Mouse (Mus musculus) layer of hippocampus, postnatal 14 days (tissue): ENCODE data around the gene Cnot11. TPM values are rescaled to one million over a fixed set of nuclear protein-coding genes. Genes with fewer than 3 reads are reported as not detected.
"Not testable (repeated sequence)": the region's sequence is repeated elsewhere in the genome, so short reads cannot be mapped to it uniquely, and the experiment has no call there.

Source experiments
- DNase-seq, 2 experiments: peaks; one replicate each; pipeline ENCODE4 v3.0.0; 2021 to 2022; ENCODE audit warnings: low spot score in 2 of 2, mixed read lengths in 1 of 2
- total RNA-seq, 2 experiments: library from RNA; stranded (reverse); gene quantifications; 2 replicates each; pipeline ENCODE4 v1.2.3; 2021

Gene Cnot11
- total RNA-seq, 2 experiments from 2014 or later, result 22.1 to 24.9 TPM

- DNase-seq, result no peak
Observed at GRCm38 (mm10) chr1:39578446-39578845, 43.7 kb downstream of the Cnot11 start.

DNA sequence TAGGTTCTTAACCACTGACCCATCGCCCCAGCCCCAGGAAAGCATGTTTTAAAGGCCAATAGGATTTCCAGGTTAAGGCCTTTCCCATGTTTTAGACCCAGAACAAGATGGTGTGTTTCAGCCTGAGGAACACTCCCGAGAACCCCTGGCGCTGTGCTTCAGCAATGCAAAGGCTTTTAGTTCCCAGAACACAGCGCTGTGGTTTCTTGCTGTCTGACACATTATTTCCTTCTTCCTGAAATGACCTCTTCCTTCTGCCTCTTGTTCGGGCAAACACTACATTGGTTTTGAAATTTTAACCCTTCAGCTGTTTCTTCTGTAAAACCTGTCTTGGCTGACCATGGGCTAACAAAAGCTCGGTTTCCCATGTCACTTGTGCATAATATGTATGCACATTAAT lies 44.3 kb downstream of the Cnot11 start:
- no peak for DNase-seq

DNA sequence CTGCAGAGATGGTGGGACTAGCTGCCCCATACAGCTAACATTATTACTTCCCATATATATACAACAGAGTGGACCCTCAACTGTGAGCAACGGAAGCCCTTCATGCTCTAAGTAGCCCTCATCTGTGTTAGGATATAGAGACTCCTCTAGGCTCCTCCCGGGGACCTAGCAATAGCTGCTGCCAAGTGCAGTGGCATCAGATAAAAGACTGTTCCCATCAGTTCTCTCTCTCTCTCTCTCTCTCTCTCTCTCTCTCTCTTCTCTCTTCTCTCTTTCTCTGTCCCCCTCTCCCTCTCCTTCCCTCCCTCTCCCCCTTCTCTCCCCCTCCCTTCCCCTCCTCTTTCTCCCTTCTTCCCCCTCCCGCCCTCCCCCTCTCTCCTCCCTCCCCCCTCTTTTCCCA lies 46.4 kb downstream of the Cnot11 start:
- no peak for DNase-seq

- DNase-seq, result no peak
Observed at GRCm38 (mm10) chr1:39583173-39583572, 48.4 kb downstream of the Cnot11 start.

DNA sequence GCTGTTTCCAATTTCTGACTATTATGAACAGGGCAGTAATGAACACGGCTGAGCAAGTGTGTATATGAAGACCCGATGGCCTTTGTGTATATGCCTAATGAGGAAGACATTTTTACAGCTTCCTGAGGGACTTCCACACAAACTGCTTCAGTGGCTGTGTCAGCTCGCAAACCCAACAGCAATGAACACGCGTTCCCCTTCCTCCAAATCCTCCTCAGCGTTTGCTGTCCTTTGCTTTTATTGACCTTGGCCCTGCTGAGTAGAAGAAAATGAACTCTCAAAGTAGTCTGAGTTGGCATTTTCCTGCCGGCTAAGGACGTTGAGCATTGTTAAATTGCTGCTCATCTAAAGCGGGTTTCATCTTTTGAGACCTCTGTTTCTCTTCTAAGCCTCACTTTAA lies 50.6 kb downstream of the Cnot11 start:
- DNase-seq, result no peak

GRCm38 (mm10) chr1:39590193-39590592 lies 55.4 kb downstream of the Cnot11 start:
- DNase-seq, result no peak

DNA sequence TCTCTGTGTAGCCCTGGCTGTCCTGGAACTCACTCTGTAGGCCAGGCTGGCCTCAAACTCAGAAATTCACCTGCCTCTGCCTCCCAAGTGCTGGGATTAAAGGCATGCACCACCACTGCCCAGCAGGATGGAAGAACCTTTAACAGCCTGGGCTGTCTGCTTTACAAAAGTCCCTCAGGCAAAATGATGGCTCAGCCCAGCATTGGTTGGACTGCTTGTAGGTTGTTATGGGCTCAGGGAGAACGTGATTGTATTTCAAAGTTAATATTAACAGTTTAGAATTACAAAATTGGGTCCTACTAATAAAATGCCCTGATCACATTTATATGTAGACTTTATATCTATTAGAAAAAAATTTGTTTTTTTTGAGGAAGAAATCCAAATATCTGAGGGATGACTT lies 56.8 kb downstream of the Cnot11 start:
- DNase-seq, result not testable (repeated sequence)

DNA sequence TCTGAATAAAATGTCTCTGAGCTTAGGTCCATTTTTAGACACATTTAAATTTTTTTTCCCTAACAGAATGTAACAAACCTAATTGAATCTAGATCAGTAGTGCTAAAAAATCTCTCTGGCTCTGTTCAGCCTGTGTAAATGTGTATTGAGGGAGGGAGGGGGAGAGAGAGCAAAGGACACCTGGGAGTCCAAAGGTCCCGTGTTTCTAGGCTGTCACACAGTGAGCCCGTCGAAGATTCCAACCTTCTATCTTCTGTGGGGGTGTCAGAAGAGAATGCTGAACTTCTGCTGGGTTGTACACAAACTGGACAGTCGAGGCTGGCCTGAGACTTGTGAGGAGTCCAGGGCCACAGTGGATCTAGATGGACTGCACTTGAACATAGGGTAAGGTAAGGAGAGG lies 57.3 kb downstream of the Cnot11 start:
- no peak for DNase-seq

GRCm38 (mm10) chr1:39593836-39594235 lies 59.0 kb downstream of the Cnot11 start:
- no peak for DNase-seq

Other genes starting within 250 kb of the Cnot11 start
- gene Rpl31, start 167.2 kb upstream of the Cnot11 start, total RNA-seq, result 100 to 1,000 TPM; 448 to 544 TPM
- gene Tbc1d8, start 56.2 kb upstream of the Cnot11 start, total RNA-seq, result 10 to 100 TPM; 13.2 TPM
- 10 to 100 TPM; 28.1 to 31.0 TPM for gene Rnf149, start 42.4 kb downstream of the Cnot11 start, total RNA-seq
- gene Creg2, start 116.5 kb downstream of the Cnot11 start, total RNA-seq, result 10 to 100 TPM; 66.6 to 68.0 TPM
- under 1 TPM; 0.25 to 0.38 TPM for gene Rfx8, start 186.0 kb downstream of the Cnot11 start, total RNA-seq